Mouse (Mus musculus) liver, postnatal 0 days (tissue): ENCODE measurements around the gene Ttll6.

Source experiments
- CTCF ChIP-seq: sonication (generic); IDR thresholded peaks from 2 replicates; pipeline ENCODE4 v1.5.1; 2016; ENCODE audit warnings: antibody characterized with exemption, low read depth
- EP300 ChIP-seq: IDR thresholded peaks from 2 replicates; pipeline ENCODE4 v1.6.1; 2016; ENCODE audit warnings: antibody characterized with exemption, low read depth, mild to moderate bottlenecking

GRCm38 (mm10) chr11:96191132-96191531 is 57.5 kb downstream of the Ttll6 start:
- no peak for TF ChIP-seq EP300
- no peak for TF ChIP-seq CTCF
